Mouse (Mus musculus): ENCODE results near the gene Jtb. TPM values are rescaled to one million over a fixed set of nuclear protein-coding genes. Genes with fewer than 3 reads are reported as not detected.

Jtb gene
- polyA plus RNA-seq, 1 experiment from 2014 or later = 97.8 TPM

DNA sequence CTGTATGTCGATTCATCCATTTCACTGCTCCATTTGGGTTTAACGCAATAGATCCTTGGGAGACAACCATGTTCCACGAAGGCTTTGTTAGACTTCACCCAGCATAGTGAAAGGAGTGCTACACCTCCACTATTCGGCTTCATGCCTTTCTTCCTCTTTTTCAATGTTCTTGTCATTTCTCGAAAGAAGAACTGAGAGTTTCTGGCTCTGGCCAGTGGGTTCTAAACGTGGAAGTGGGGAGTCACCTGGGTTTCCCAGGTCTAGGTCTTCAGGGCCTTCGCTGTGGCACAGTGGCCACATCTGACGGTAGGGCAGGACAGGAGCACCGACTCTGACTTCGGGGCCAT lies 33.3 kb downstream of the Jtb start:
- Histone ChIP-seq H3K36me3 (ENCODE audit: control insufficient read depth, insufficient read depth, low read length) (peaks cover 18% of the 10 kb centered on the region), H3K27ac (ENCODE audit: low read depth, low read length) (peak overlapping the region; percentile 94; the same call in 1 of the 2 replicates), H3K4me1 (replicated peaks; ENCODE audit: control insufficient read depth, insufficient read depth, low read length) (peaks cover 25% of the 10 kb centered on the region), H3K4me2 (peak overlapping the region; percentile 96), H3K4me3 (ENCODE audit: low read depth, low read length) (peak overlapping the region; percentile 74), H3K9ac (ENCODE audit: low read depth, low read length) (peak overlapping the region; percentile 91), H3K9me3 (ENCODE audit: control insufficient read depth, low read length) (no peaks in the 10 kb centered on the region), H3K27me3 (replicated peaks; ENCODE audit: control insufficient read depth, insufficient read depth, low read length) (no peaks in the 10 kb centered on the region)
- WGBS = 28% methylated on average over 10 of the region's 10 CpGs
- DNase-seq (ENCODE audit: low spot score) (no peak), ATAC-seq (replicated peaks; ENCODE audit: low FRiP score) (no peak)

DNA sequence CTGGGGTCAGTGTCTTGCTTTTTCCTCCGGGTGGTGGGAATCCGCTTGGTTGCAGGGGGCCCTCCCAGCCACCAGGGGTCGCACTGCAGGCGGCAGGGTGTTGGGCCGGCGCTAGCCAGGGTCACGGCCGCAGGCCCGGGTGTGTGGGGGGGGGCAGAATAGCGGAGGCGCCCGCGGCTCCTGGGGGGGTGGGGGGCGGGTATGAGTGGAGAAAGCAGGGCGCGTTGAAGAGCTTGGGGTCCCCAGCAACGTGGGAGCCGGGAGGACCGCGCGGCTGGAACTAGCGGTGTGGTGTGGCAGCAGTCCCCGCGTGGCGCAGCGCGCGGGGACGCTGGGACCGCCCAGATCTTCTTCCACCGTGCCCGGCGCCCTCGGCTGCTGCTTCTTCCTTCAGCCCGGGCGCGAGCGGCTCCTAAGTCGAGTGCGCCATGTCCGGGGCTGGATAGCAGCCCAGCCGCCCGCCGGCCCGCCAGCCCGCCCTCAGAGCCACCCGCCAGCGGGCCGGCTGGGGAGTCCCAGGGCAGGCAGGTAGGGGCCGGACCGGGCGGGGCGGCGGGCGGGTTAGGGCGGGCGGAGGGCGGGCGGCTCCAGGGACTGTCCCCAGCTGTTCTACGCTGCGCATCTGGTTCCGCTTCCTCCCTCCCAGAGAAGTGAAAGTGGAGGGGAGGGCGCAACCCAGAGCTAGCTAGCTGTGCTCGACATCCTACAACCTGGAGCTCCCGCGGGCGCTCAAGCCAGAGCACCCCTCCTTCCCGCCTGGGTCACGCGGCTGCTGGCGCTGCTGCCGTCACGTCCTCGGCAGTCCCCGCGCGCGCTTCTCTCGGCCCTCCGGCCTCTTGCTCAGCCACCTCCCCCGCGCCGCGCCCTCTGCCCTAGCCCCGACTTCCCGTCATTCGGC lies 33.9 kb downstream of the Jtb start, which contains the start of gene Dennd4b:
Gene Dennd4b, plus strand, starts transcription at position 152 of the 898 bp plus-strand sequence.
- Histone ChIP-seq H3K4me3 (ENCODE audit: low read depth, low read length) (peak within 1 kb of the TSS; percentile 74), H3K4me1 (replicated peaks; ENCODE audit: control insufficient read depth, insufficient read depth, low read length) (peaks cover 25% of the 10 kb centered on the region), H3K36me3 (ENCODE audit: control insufficient read depth, insufficient read depth, low read length) (peaks cover 14% of the 10 kb centered on the region), H3K9me3 (ENCODE audit: control insufficient read depth, low read length) (no peaks in the 10 kb centered on the region), H3K27me3 (replicated peaks; ENCODE audit: control insufficient read depth, insufficient read depth, low read length) (no peaks in the 10 kb centered on the region), H3K27ac (ENCODE audit: low read depth, low read length) (peak within 1 kb of the TSS; percentile 94), H3K4me2 (peak within 1 kb of the TSS; percentile 96), H3K9ac (ENCODE audit: low read depth, low read length) (peak within 1 kb of the TSS; percentile 91)
- ATAC-seq (replicated peaks; ENCODE audit: low FRiP score) (peak; percentile 92), DNase-seq (ENCODE audit: low spot score) (peak; percentile 92)
- under 1% methylated on average over 84 of the region's 87 CpGs for WGBS

DNA sequence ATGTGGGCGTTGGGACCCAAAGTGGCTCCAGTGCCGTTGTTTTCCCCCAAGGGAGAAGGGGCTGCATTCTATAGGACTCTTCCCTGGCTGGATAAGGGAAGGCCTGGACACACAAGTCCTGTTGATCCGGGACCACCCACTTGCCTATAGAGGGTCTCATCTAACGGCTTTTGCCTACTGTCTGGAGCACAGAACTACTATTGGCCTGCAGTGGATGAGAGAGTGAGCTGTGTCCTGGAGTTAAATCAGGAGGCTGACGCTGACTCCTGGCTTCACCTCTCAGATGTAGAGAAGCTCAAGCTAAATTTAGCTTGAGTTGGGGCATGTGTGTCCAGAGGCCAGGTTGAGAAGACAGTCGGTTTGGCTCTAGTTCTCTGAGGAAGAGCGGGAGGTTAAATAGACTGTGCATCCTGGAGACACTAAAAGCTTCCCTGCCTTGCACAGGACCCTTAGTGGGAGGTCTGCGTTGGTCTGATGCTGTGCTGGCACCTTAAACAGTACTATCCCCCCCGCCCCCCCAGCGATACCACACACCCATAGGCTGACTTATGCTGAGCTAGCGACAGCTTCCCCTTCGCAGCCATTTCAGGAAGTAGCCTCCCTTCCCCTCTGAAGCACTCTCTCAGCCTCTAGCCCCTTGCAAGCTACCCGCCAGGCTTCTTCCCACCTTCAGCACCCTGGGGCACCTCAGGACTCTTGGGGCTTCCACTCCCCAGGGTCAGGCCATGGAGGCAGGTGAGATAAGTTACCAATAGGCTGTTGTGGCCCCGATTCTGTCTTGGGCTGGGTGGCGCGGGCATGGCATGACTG lies 34.7 kb downstream of the Jtb start:
- Histone ChIP-seq H3K9ac (ENCODE audit: low read depth, low read length) (peak overlapping the region; percentile 91), H3K9me3 (ENCODE audit: control insufficient read depth, low read length) (no peaks in the 10 kb centered on the region), H3K36me3 (ENCODE audit: control insufficient read depth, insufficient read depth, low read length) (peaks cover 9% of the 10 kb centered on the region), H3K4me3 (ENCODE audit: low read depth, low read length) (peak overlapping the region; percentile 74), H3K27ac (ENCODE audit: low read depth, low read length) (peak overlapping the region; percentile 94), H3K4me1 (replicated peaks; ENCODE audit: control insufficient read depth, insufficient read depth, low read length) (peaks cover 25% of the 10 kb centered on the region), H3K4me2 (peak overlapping the region; percentile 96), H3K27me3 (replicated peaks; ENCODE audit: control insufficient read depth, insufficient read depth, low read length) (no peaks in the 10 kb centered on the region)
- peak; percentile 36 for ATAC-seq (replicated peaks; ENCODE audit: low FRiP score)
- WGBS = 16% methylated on average over 16 of the region's 16 CpGs
- DNase-seq (ENCODE audit: low spot score) = no peak

DNA sequence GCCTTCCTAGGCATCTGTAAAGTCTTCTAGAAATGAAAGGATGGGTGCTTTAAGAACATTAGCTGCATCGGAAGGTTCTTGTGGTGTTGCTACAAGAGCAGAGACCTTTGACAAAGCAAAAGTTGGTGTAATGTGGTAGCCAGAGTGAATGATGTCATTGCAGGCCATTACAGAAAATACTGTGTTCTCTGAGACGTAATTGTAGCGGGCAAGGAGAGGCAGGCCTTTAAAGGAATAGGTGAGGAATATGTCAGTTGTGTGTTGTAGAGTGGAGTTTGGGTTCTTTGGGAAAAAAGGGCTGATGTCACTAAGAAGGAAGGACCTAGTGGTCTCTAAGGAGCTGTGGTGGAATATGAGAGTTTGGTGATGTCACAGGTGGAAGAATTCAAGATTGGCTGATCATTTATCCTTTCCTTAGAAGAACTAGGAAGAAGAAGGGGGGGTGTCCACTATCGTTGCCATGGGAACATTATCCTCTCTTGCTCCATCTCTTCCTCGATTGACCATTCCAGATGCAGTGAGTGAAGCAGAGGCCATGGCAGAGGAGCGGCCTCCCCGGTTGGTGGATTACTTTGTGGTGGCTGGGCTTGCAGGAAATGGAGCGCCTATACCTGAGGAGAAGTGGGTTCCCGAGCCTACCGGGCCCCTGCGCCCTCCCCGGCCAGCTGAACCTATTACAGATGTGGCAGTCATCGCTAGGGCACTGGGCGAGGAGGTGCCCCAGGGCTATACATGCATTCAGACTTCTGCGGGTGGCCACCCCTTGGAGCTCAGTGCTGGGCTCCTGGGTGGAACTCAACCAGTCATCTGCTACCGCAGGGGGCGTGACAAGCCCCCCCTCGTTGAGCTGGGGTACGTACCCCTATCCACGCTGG lies 35.7 kb downstream of the Jtb start:
- Histone ChIP-seq H3K27me3 (replicated peaks; ENCODE audit: control insufficient read depth, insufficient read depth, low read length) (no peaks in the 10 kb centered on the region), H3K4me1 (replicated peaks; ENCODE audit: control insufficient read depth, insufficient read depth, low read length) (peaks cover 25% of the 10 kb centered on the region), H3K4me3 (ENCODE audit: low read depth, low read length) (peak overlapping the region; percentile 74), H3K9ac (ENCODE audit: low read depth, low read length) (peak overlapping the region; percentile 91), H3K36me3 (ENCODE audit: control insufficient read depth, insufficient read depth, low read length) (peaks cover 11% of the 10 kb centered on the region), H3K9me3 (ENCODE audit: control insufficient read depth, low read length) (no peaks in the 10 kb centered on the region), H3K4me2 (peak overlapping the region; percentile 96), H3K27ac (ENCODE audit: low read depth, low read length) (peak overlapping the region; percentile 94)
- ATAC-seq (replicated peaks; ENCODE audit: low FRiP score) (no peak), DNase-seq (ENCODE audit: low spot score) (no peak)
- 88% methylated on average over 20 of the region's 20 CpGs for WGBS

DNA sequence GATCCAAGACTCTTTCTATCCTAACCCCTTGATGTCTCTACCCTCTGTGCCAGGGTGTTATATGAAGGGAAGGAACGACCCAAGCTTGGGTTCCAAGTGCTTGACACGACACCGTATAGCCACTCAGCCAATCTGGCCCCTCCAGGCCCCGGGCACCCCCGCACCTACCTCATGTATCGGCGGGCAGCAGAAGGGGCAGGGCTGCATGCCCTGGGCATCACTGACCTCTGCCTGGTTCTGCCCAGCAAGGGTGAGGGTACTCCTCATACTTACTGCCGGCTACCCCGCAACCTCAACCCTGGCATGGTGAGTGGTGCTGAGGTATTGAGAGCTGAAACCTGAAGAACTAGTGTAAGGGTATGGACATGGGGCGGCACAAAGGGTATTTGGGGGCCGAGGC lies 36.8 kb downstream of the Jtb start:
- DNase-seq (ENCODE audit: low spot score) (no peak), ATAC-seq (replicated peaks; ENCODE audit: low FRiP score) (no peak)
- Histone ChIP-seq H3K27ac (ENCODE audit: low read depth, low read length) (no peak overlapping the region), H3K4me2 (no peak overlapping the region), H3K4me3 (ENCODE audit: low read depth, low read length) (no peak overlapping the region), H3K9ac (ENCODE audit: low read depth, low read length) (no peak overlapping the region), H3K9me3 (ENCODE audit: control insufficient read depth, low read length) (no peaks in the 10 kb centered on the region), H3K4me1 (replicated peaks; ENCODE audit: control insufficient read depth, insufficient read depth, low read length) (peaks cover 25% of the 10 kb centered on the region), H3K36me3 (ENCODE audit: control insufficient read depth, insufficient read depth, low read length) (peaks cover 12% of the 10 kb centered on the region), H3K27me3 (replicated peaks; ENCODE audit: control insufficient read depth, insufficient read depth, low read length) (no peaks in the 10 kb centered on the region)
- WGBS = 95% methylated on average over 11 of the region's 11 CpGs

DNA sequence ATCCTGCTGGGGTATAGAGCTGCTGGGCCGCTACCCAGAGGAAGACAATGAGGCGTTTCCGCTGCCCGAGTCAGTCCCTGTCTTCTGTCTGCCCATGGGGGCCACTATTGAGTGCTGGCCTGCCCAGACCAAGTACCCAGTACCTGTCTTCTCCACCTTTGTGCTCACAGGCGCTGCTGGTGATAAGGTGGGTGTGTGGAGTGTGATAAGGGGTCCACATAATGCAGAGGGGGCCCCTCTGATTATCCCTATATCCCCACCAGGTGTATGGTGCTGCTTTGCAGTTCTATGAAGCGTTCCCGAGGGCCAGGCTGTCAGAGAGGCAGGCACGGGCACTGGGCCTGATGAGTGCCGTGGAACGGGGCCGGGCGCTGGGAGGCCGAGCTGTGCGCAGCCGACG lies 37.6 kb downstream of the Jtb start:
- no peak for ATAC-seq (replicated peaks; ENCODE audit: low FRiP score)
- no peak overlapping the region for H3K4me2 ChIP-seq

DNA sequence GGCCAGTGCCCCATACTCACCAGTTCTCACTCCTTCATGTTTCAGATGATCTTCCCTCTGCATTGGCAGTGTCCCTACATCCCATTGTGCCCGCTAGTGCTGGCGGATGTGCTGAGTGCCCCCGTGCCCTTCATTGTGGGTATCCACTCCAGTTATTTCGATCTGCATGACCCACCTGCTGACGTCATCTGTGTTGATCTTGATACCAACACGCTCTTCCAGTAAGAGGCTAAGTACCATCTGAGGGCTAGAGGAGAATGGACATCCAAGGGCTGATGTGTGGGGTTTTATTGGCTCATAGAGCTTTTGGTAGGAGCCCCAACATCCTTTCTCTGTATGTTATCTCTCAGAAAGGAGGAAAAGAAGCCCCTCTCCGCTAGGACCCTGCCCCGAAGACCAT lies 39.4 kb downstream of the Jtb start:
- DNase-seq (ENCODE audit: low spot score) = no peak
- H3K9me3 ChIP-seq (ENCODE audit: control insufficient read depth, low read length) = no peaks in the 10 kb centered on the region
- H3K4me2 ChIP-seq = no peak overlapping the region
- 96% methylated on average over 8 of the region's 8 CpGs for WGBS
- peaks cover 19% of the 10 kb centered on the region for H3K4me1 ChIP-seq (replicated peaks; ENCODE audit: control insufficient read depth, insufficient read depth, low read length)
- ATAC-seq (replicated peaks; ENCODE audit: low FRiP score) = no peak
- H3K27me3 ChIP-seq (replicated peaks; ENCODE audit: control insufficient read depth, insufficient read depth, low read length) = no peaks in the 10 kb centered on the region
- H3K4me3 ChIP-seq (ENCODE audit: low read depth, low read length) = no peak overlapping the region
- peaks cover 10% of the 10 kb centered on the region for H3K36me3 ChIP-seq (ENCODE audit: control insufficient read depth, insufficient read depth, low read length)
- H3K27ac ChIP-seq (ENCODE audit: low read depth, low read length) = no peak overlapping the region
- H3K9ac ChIP-seq (ENCODE audit: low read depth, low read length) = no peak overlapping the region

More for the DNA sequence above, 37.6 kb downstream of the Jtb start:
- Histone ChIP-seq H3K9me3 (ENCODE audit: control insufficient read depth, low read length) (no peaks in the 10 kb centered on the region), H3K4me1 (replicated peaks; ENCODE audit: control insufficient read depth, insufficient read depth, low read length) (peaks cover 25% of the 10 kb centered on the region), H3K27ac (ENCODE audit: low read depth, low read length) (no peak overlapping the region), H3K9ac (ENCODE audit: low read depth, low read length) (no peak overlapping the region), H3K27me3 (replicated peaks; ENCODE audit: control insufficient read depth, insufficient read depth, low read length) (no peaks in the 10 kb centered on the region), H3K4me3 (ENCODE audit: low read depth, low read length) (no peak overlapping the region), H3K36me3 (ENCODE audit: control insufficient read depth, insufficient read depth, low read length) (peaks cover 10% of the 10 kb centered on the region)
- DNase-seq (ENCODE audit: low spot score) = no peak
- 91% methylated on average over 16 of the region's 16 CpGs for WGBS

DNA sequence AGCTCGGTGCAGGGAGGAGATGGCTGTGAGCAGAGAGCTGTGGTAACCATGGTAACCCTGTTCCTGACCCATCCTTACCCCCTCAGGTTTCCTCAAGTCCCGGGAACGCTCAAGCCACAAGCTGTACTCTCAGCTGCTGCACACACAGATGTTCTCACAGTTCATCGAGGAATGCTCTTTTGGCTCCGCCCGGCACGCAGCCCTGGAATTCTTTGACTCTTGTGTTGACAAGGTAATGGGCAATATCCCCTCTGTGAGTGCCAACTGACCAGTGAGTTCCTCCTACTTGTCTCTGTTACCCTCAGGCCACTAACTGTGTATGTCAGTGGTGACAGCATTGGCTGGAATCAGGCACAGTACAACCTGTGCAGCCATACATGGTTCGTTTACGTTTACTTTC lies 40.8 kb downstream of the Jtb start:
- no peak for ATAC-seq (replicated peaks; ENCODE audit: low FRiP score)
- H3K36me3 ChIP-seq (ENCODE audit: control insufficient read depth, insufficient read depth, low read length) = peaks cover 10% of the 10 kb centered on the region

More for the DNA sequence above, 40.8 kb downstream of the Jtb start:
- H3K27me3 ChIP-seq (replicated peaks; ENCODE audit: control insufficient read depth, insufficient read depth, low read length) = no peaks in the 10 kb centered on the region
- H3K27ac ChIP-seq (ENCODE audit: low read depth, low read length) = no peak overlapping the region
- H3K9ac ChIP-seq (ENCODE audit: low read depth, low read length) = no peak overlapping the region
- H3K4me2 ChIP-seq = no peak overlapping the region
- 83% methylated on average over 9 of the region's 9 CpGs for WGBS
- no peak for DNase-seq (ENCODE audit: low spot score)
- H3K9me3 ChIP-seq (ENCODE audit: control insufficient read depth, low read length) = no peaks in the 10 kb centered on the region
- H3K4me3 ChIP-seq (ENCODE audit: low read depth, low read length) = no peak overlapping the region
- H3K4me1 ChIP-seq (replicated peaks; ENCODE audit: control insufficient read depth, insufficient read depth, low read length) = peaks cover 8% of the 10 kb centered on the region; the same call in 1 of the 2 replicates

All from liver, embryonic 11.5 days (tissue).